Mouse (Mus musculus): ENCODE results near the gene Sfi1.
"Not testable (repeated sequence)": the region's sequence is repeated elsewhere in the genome, so short reads cannot be mapped to it uniquely, and the experiment has no call there.

DNA sequence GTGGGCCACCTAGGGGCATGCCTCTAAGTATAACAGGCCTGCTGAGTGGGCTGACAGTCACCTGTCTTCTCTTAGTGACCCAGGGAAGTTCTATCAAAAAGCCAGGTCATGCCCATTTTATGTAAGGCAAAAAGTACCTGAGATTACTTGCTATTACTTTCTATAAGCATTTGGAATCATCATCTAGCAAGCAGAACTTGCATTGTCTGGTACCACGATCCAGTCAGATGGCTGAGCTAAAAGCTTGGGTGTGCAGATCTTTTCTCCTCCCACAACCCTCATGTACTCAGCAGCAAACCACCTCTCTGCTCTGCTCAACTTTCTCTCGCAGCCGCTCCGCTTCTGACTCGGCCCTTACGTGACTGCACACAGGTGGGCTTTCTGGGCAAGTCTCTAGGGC is 35.3 kb downstream of the Sfi1 start:
- TF ChIP-seq CTCF, POLR2A (IDR thresholded peaks at IDR 0.05; ENCODE audit: insufficient read depth, low read depth, low read length): not testable (repeated sequence)

Measured in olfactory bulb, adult 2 months (tissue).